Mouse (Mus musculus): ENCODE measurements around the gene Esyt1. TPM values are rescaled to one million over a fixed set of nuclear protein-coding genes. Genes with fewer than 3 reads are reported as not detected.
A peak's percentile ranks its signal among the peaks of the same experiment; 100 is the strongest.

The Esyt1 gene
- total and polyA plus RNA-seq, 2 experiments from 2014 or later: 13.0 to 41.5 TPM

DNA sequence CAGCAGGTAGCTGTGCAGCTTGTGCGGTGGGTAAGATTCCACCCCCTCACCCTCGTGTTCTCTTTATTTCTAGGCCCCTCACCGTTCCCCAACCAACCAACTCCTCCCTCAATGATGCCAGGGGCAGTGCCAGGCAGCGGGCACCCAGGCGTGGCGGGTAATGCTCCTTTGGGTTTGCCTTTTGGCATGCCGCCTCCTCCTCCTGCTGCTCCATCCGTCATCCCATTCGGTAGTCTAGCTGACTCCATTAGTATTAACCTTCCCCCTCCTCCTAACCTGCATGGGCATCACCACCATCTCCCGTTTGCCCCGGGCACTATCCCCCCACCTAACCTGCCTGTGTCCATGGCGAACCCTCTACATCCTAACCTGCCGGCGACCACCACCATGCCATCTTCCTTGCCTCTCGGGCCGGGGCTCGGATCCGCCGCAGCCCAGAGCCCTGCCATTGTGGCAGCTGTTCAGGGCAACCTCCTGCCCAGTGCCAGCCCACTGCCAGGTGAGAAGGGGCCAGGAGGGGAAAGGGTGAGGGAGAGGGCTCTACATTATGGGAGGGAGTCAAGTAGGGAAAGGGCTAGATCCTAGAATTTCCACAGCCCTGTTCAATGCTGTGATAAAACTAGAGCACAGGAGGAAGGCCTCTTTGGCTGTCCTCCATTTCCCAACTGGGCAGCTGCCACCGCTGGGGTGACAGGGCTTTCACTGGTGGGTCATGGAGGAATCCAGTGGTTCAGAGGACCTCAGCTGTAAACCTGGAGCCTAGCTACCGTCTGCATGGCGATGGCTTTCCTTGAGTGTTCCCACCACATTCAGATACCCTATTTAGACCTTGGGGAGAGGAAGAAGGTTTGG, 37.6 kb downstream of the Esyt1 start:
- no peak overlapping the region for H3K4me2 ChIP-seq (ENCODE audit: low read depth, low read length)
- H3K27me3 ChIP-seq (ENCODE audit: control insufficient read depth, insufficient read depth, low read length): no peaks in the 10 kb centered on the region
- H3K4me1 ChIP-seq (ENCODE audit: control insufficient read depth, insufficient read depth): peaks cover 24% of the 10 kb centered on the region
- H3K9me3 ChIP-seq (replicated peaks; ENCODE audit: control insufficient read depth, low read length): no peaks in the 10 kb centered on the region
- H3K36me3 ChIP-seq (replicated peaks; ENCODE audit: control insufficient read depth, insufficient read depth, low read length): peaks cover 85% of the 10 kb centered on the region
- DNase-seq (ENCODE audit: low spot score) (no peak), ATAC-seq (ENCODE audit: insufficient read depth, low read depth) (no peak)
- WGBS: 87% methylated on average over 22 of the region's 22 CpGs
- H3K4me3 ChIP-seq (ENCODE audit: low read depth, low read length): no peak overlapping the region
- TF ChIP-seq EP300 (IDR thresholded peaks at IDR 0.05; ENCODE audit: low read depth) (no peak), CTCF (IDR thresholded peaks at IDR 0.05; ENCODE audit: low read depth) (no peak)
- H3K9ac ChIP-seq (replicated peaks; ENCODE audit: low read depth, low read length): no peak overlapping the region
- H3K27ac ChIP-seq (ENCODE audit: low read depth): peak overlapping the region; percentile 2; the same call in 1 of the 2 replicates

GRCm38 (mm10) chr10:128486370-128486769, 39.3 kb downstream of the Esyt1 start:
- TF ChIP-seq EP300 (IDR thresholded peaks at IDR 0.05; ENCODE audit: low read depth) (no peak), CTCF (IDR thresholded peaks at IDR 0.05; ENCODE audit: low read depth) (no peak)
- H3K36me3 ChIP-seq (replicated peaks; ENCODE audit: control insufficient read depth, insufficient read depth, low read length): peaks cover 96% of the 10 kb centered on the region
- no peak overlapping the region for H3K27ac ChIP-seq (ENCODE audit: low read depth)
- peaks cover 16% of the 10 kb centered on the region for H3K4me1 ChIP-seq (ENCODE audit: control insufficient read depth, insufficient read depth)
- no peak overlapping the region for H3K9ac ChIP-seq (replicated peaks; ENCODE audit: low read depth, low read length)
- no peak for ATAC-seq (ENCODE audit: insufficient read depth, low read depth)
- H3K4me3 ChIP-seq (ENCODE audit: low read depth, low read length): no peak overlapping the region
- 73% methylated on average over 7 of the region's 7 CpGs for WGBS
- no peaks in the 10 kb centered on the region for H3K27me3 ChIP-seq (ENCODE audit: control insufficient read depth, insufficient read depth, low read length)
- no peak overlapping the region for H3K4me2 ChIP-seq (ENCODE audit: low read depth, low read length)
- no peak for DNase-seq (ENCODE audit: low spot score)
- H3K9me3 ChIP-seq (replicated peaks; ENCODE audit: control insufficient read depth, low read length): no peaks in the 10 kb centered on the region

GRCm38 (mm10) chr10:128474366-128474765, 51.3 kb downstream of the Esyt1 start:
- 87% methylated on average over 12 of the region's 12 CpGs for WGBS
- H3K4me2 ChIP-seq (ENCODE audit: low read depth, low read length): no peak overlapping the region
- TF ChIP-seq CTCF (IDR thresholded peaks at IDR 0.05; ENCODE audit: low read depth) (no peak), EP300 (IDR thresholded peaks at IDR 0.05; ENCODE audit: low read depth) (no peak)
- ATAC-seq (ENCODE audit: insufficient read depth, low read depth) (no peak), DNase-seq (ENCODE audit: low spot score) (no peak)
- peaks cover 95% of the 10 kb centered on the region for H3K36me3 ChIP-seq (replicated peaks; ENCODE audit: control insufficient read depth, insufficient read depth, low read length)
- H3K27me3 ChIP-seq (ENCODE audit: control insufficient read depth, insufficient read depth, low read length): no peaks in the 10 kb centered on the region
- H3K27ac ChIP-seq (ENCODE audit: low read depth): no peak overlapping the region
- H3K4me3 ChIP-seq (ENCODE audit: low read depth, low read length): no peak overlapping the region
- H3K9me3 ChIP-seq (replicated peaks; ENCODE audit: control insufficient read depth, low read length): no peaks in the 10 kb centered on the region
- no peaks in the 10 kb centered on the region for H3K4me1 ChIP-seq (ENCODE audit: control insufficient read depth, insufficient read depth)
- H3K9ac ChIP-seq (replicated peaks; ENCODE audit: low read depth, low read length): no peak overlapping the region

GRCm38 (mm10) chr10:128460270-128460630, 65.4 kb downstream of the Esyt1 start:
- peak overlapping the region; percentile 89; the same call in 1 of the 2 replicates for H3K9ac ChIP-seq (replicated peaks; ENCODE audit: low read depth, low read length)
- H3K27me3 ChIP-seq (ENCODE audit: control insufficient read depth, insufficient read depth, low read length): no peaks in the 10 kb centered on the region
- no peak for TF ChIP-seq CTCF (IDR thresholded peaks at IDR 0.05; ENCODE audit: low read depth)
- no peak for TF ChIP-seq EP300 (IDR thresholded peaks at IDR 0.05; ENCODE audit: low read depth)
- H3K27ac ChIP-seq (ENCODE audit: low read depth): peak overlapping the region; percentile 85; the same call in 1 of the 2 replicates
- peaks cover 8% of the 10 kb centered on the region; the same call in 1 of the 2 replicates for H3K4me1 ChIP-seq (ENCODE audit: control insufficient read depth, insufficient read depth)
- WGBS: 4% methylated on average over 5 of the region's 5 CpGs
- peak overlapping the region; percentile 81 for H3K4me3 ChIP-seq (ENCODE audit: low read depth, low read length)
- no peaks in the 10 kb centered on the region for H3K9me3 ChIP-seq (replicated peaks; ENCODE audit: control insufficient read depth, low read length)
- peaks cover 39% of the 10 kb centered on the region for H3K36me3 ChIP-seq (replicated peaks; ENCODE audit: control insufficient read depth, insufficient read depth, low read length)
- H3K4me2 ChIP-seq (ENCODE audit: low read depth, low read length): peak overlapping the region; percentile 65
- no peak for ATAC-seq (ENCODE audit: insufficient read depth, low read depth)
- DNase-seq (ENCODE audit: low spot score): no peak

Small RNA genes within 50 kb of the gene (microRNA-seq; reads per million reads assigned to microRNA genes)
- gene Gm47275 (not detected), gene Mir6916 (not detected)

Other genes starting within 250 kb of the Esyt1 start
- 6.6 and 6.8 TPM in 2 replicates for gene Il23a, start 227.1 kb downstream of the Esyt1 start, total RNA-seq (2014; rRNA removed; ENCODE audit: low replicate concordance)
- gene Il23a, start 227.1 kb downstream of the Esyt1 start, polyA plus RNA-seq (2015; fragmentation: Nextera tagmentation; extraction: Ambion mirVana): 4.7 and 5.2 TPM in 2 replicates
- gene Pan2, start 222.5 kb downstream of the Esyt1 start, total RNA-seq (2014; rRNA removed; ENCODE audit: low replicate concordance): 19.6 and 24.1 TPM in 2 replicates
- 12.5 and 13.4 TPM in 2 replicates for gene Pan2, start 222.5 kb downstream of the Esyt1 start, polyA plus RNA-seq (2015; fragmentation: Nextera tagmentation; extraction: Ambion mirVana)
- 24.7 and 49.9 TPM in 2 replicates for gene Cnpy2, start 203.4 kb downstream of the Esyt1 start, total RNA-seq (2014; rRNA removed; ENCODE audit: low replicate concordance)
- 170 and 190 TPM in 2 replicates for gene Cnpy2, start 203.4 kb downstream of the Esyt1 start, polyA plus RNA-seq (2015; fragmentation: Nextera tagmentation; extraction: Ambion mirVana)
- 796 and 830 TPM in 2 replicates for gene Cs, start 188.1 kb downstream of the Esyt1 start, total RNA-seq (2014; rRNA removed; ENCODE audit: low replicate concordance)
- gene Cs, start 188.1 kb downstream of the Esyt1 start, polyA plus RNA-seq (2015; fragmentation: Nextera tagmentation; extraction: Ambion mirVana): 590 and 625 TPM in 2 replicates
- 35.2 and 36.9 TPM in 2 replicates for gene Coq10a, start 156.9 kb downstream of the Esyt1 start, total RNA-seq (2014; rRNA removed; ENCODE audit: low replicate concordance)
- 52.9 and 61.2 TPM in 2 replicates for gene Coq10a, start 156.9 kb downstream of the Esyt1 start, polyA plus RNA-seq (2015; fragmentation: Nextera tagmentation; extraction: Ambion mirVana)
- gene Ankrd52, start 148.8 kb downstream of the Esyt1 start, total RNA-seq (2014; rRNA removed; ENCODE audit: low replicate concordance): 14.3 and 17.6 TPM in 2 replicates
- gene Ankrd52, start 148.8 kb downstream of the Esyt1 start, polyA plus RNA-seq (2015; fragmentation: Nextera tagmentation; extraction: Ambion mirVana): 4.2 and 4.5 TPM in 2 replicates
- not detected in 2 replicates for gene Slc39a5, start 124.6 kb downstream of the Esyt1 start, total RNA-seq (2014; rRNA removed; ENCODE audit: low replicate concordance)
- gene Slc39a5, start 124.6 kb downstream of the Esyt1 start, polyA plus RNA-seq (2015; fragmentation: Nextera tagmentation; extraction: Ambion mirVana): not detected in 2 replicates
- gene Nabp2, start 114.4 kb downstream of the Esyt1 start, total RNA-seq (2014; rRNA removed; ENCODE audit: low replicate concordance): 28.1 and 34.6 TPM in 2 replicates
- 55.5 and 56.1 TPM in 2 replicates for gene Nabp2, start 114.4 kb downstream of the Esyt1 start, polyA plus RNA-seq (2015; fragmentation: Nextera tagmentation; extraction: Ambion mirVana)
- gene Rnf41, start 114.2 kb downstream of the Esyt1 start, total RNA-seq (2014; rRNA removed; ENCODE audit: low replicate concordance): 27.1 and 27.3 TPM in 2 replicates
- 21.9 and 24.0 TPM in 2 replicates for gene Rnf41, start 114.2 kb downstream of the Esyt1 start, polyA plus RNA-seq (2015; fragmentation: Nextera tagmentation; extraction: Ambion mirVana)
- gene Smarcc2, start 66.6 kb downstream of the Esyt1 start, total RNA-seq (2014; rRNA removed; ENCODE audit: low replicate concordance): 40.8 and 42.1 TPM in 2 replicates
- gene Smarcc2, start 66.6 kb downstream of the Esyt1 start, polyA plus RNA-seq (2015; fragmentation: Nextera tagmentation; extraction: Ambion mirVana): 31.9 and 32.9 TPM in 2 replicates
- gene Myl6, start 31.7 kb downstream of the Esyt1 start, total RNA-seq (2014; rRNA removed; ENCODE audit: low replicate concordance): 606 and 830 TPM in 2 replicates
- gene Myl6, start 31.7 kb downstream of the Esyt1 start, polyA plus RNA-seq (2015; fragmentation: Nextera tagmentation; extraction: Ambion mirVana): 791 and 823 TPM in 2 replicates
- 3.2 and 4.8 TPM in 2 replicates for gene Myl6b, start 27.2 kb downstream of the Esyt1 start, total RNA-seq (2014; rRNA removed; ENCODE audit: low replicate concordance)
- 4.6 and 4.9 TPM in 2 replicates for gene Myl6b, start 27.2 kb downstream of the Esyt1 start, polyA plus RNA-seq (2015; fragmentation: Nextera tagmentation; extraction: Ambion mirVana)
- 13.8 and 24.4 TPM in 2 replicates for gene Zc3h10, start 21.9 kb upstream of the Esyt1 start, total RNA-seq (2014; rRNA removed; ENCODE audit: low replicate concordance)
- gene Zc3h10, start 21.9 kb upstream of the Esyt1 start, polyA plus RNA-seq (2015; fragmentation: Nextera tagmentation; extraction: Ambion mirVana): 6.1 and 8.1 TPM in 2 replicates
- 577 and 617 TPM in 2 replicates for gene Rpl41, start 23.4 kb upstream of the Esyt1 start, total RNA-seq (2014; rRNA removed; ENCODE audit: low replicate concordance)
- gene Rpl41, start 23.4 kb upstream of the Esyt1 start, polyA plus RNA-seq (2015; fragmentation: Nextera tagmentation; extraction: Ambion mirVana): 2,108 and 2,189 TPM in 2 replicates
- 50.2 and 58.2 TPM in 2 replicates for gene Pa2g4, start 40.1 kb upstream of the Esyt1 start, total RNA-seq (2014; rRNA removed; ENCODE audit: low replicate concordance)
- gene Pa2g4, start 40.1 kb upstream of the Esyt1 start, polyA plus RNA-seq (2015; fragmentation: Nextera tagmentation; extraction: Ambion mirVana): 72.4 and 74.3 TPM in 2 replicates
- 6.9 and 10.6 TPM in 2 replicates for gene Erbb3, start 63.8 kb upstream of the Esyt1 start, total RNA-seq (2014; rRNA removed; ENCODE audit: low replicate concordance)
- gene Erbb3, start 63.8 kb upstream of the Esyt1 start, polyA plus RNA-seq (2015; fragmentation: Nextera tagmentation; extraction: Ambion mirVana): 3.0 and 3.1 TPM in 2 replicates
- gene Rps26, start 100.9 kb upstream of the Esyt1 start, total RNA-seq (2014; rRNA removed; ENCODE audit: low replicate concordance): 1,086 and 1,110 TPM in 2 replicates
- 341 and 360 TPM in 2 replicates for gene Rps26, start 100.9 kb upstream of the Esyt1 start, polyA plus RNA-seq (2015; fragmentation: Nextera tagmentation; extraction: Ambion mirVana)
- gene Ikzf4, start 120.1 kb upstream of the Esyt1 start, total RNA-seq (2014; rRNA removed; ENCODE audit: low replicate concordance): 0.11 and 1.4 TPM in 2 replicates
- 0.52 and 0.59 TPM in 2 replicates for gene Ikzf4, start 120.1 kb upstream of the Esyt1 start, polyA plus RNA-seq (2015; fragmentation: Nextera tagmentation; extraction: Ambion mirVana)
- gene Suox, start 148.2 kb upstream of the Esyt1 start, total RNA-seq (2014; rRNA removed; ENCODE audit: low replicate concordance): 17.2 and 21.4 TPM in 2 replicates
- 11.9 and 12.5 TPM in 2 replicates for gene Suox, start 148.2 kb upstream of the Esyt1 start, polyA plus RNA-seq (2015; fragmentation: Nextera tagmentation; extraction: Ambion mirVana)
- 68.1 and 75.3 TPM in 2 replicates for gene Rab5b, start 170.4 kb upstream of the Esyt1 start, total RNA-seq (2014; rRNA removed; ENCODE audit: low replicate concordance)
- gene Rab5b, start 170.4 kb upstream of the Esyt1 start, polyA plus RNA-seq (2015; fragmentation: Nextera tagmentation; extraction: Ambion mirVana): 51.2 and 54.8 TPM in 2 replicates
- 7.7 and 23.2 TPM in 2 replicates for gene Pmel, start 178.3 kb upstream of the Esyt1 start, total RNA-seq (2014; rRNA removed; ENCODE audit: low replicate concordance)
- 2.0 and 3.0 TPM in 2 replicates for gene Pmel, start 178.3 kb upstream of the Esyt1 start, polyA plus RNA-seq (2015; fragmentation: Nextera tagmentation; extraction: Ambion mirVana)
- gene Cdk2, start 179.2 kb upstream of the Esyt1 start, total RNA-seq (2014; rRNA removed; ENCODE audit: low replicate concordance): 71.8 and 74.7 TPM in 2 replicates
- 50.9 and 53.0 TPM in 2 replicates for gene Cdk2, start 179.2 kb upstream of the Esyt1 start, polyA plus RNA-seq (2015; fragmentation: Nextera tagmentation; extraction: Ambion mirVana)
- gene Dgka, start 219.0 kb upstream of the Esyt1 start, total RNA-seq (2014; rRNA removed; ENCODE audit: low replicate concordance): 4.8 and 6.8 TPM in 2 replicates
- gene Dgka, start 219.0 kb upstream of the Esyt1 start, polyA plus RNA-seq (2015; fragmentation: Nextera tagmentation; extraction: Ambion mirVana): 4.8 and 5.2 TPM in 2 replicates
- gene Pym1, start 222.0 kb upstream of the Esyt1 start, total RNA-seq (2014; rRNA removed; ENCODE audit: low replicate concordance): 37.1 and 49.2 TPM in 2 replicates
- 13.7 and 16.5 TPM in 2 replicates for gene Pym1, start 222.0 kb upstream of the Esyt1 start, polyA plus RNA-seq (2015; fragmentation: Nextera tagmentation; extraction: Ambion mirVana)